Mouse (Mus musculus): ENCODE data around the gene Hs3st5. TPM values are rescaled to one million over a fixed set of nuclear protein-coding genes. Genes with fewer than 3 reads are reported as not detected.
"Not testable (repeated sequence)": the region's sequence is repeated elsewhere in the genome, so short reads cannot be mapped to it uniquely, and the experiment has no call there.

Hs3st5 gene
- total RNA-seq, 1 experiment from 2014 or later = 0.82 TPM

GRCm38 (mm10) chr10:36557673-36558072 is 51.1 kb downstream of the Hs3st5 start:
- no peak for DNase-seq

GRCm38 (mm10) chr10:36558736-36559135 is 52.1 kb downstream of the Hs3st5 start:
- no peak for DNase-seq

GRCm38 (mm10) chr10:36567258-36567657 is 60.6 kb downstream of the Hs3st5 start:
- no peak for DNase-seq

GRCm38 (mm10) chr10:36572540-36572939 is 65.9 kb downstream of the Hs3st5 start:
- no peak for DNase-seq

GRCm38 (mm10) chr10:36578375-36579145 is 71.9 kb downstream of the Hs3st5 start:
- no peak for DNase-seq

- no peak for DNase-seq
Observed at GRCm38 (mm10) chr10:36610400-36610799, 103.8 kb downstream of the Hs3st5 start.

GRCm38 (mm10) chr10:36611415-36611814 is 104.8 kb downstream of the Hs3st5 start:
- not testable (repeated sequence) for DNase-seq

GRCm38 (mm10) chr10:36623037-36623436 is 116.4 kb downstream of the Hs3st5 start:
- DNase-seq = no peak

GRCm38 (mm10) chr10:36627952-36628351 is 121.3 kb downstream of the Hs3st5 start:
- no peak for DNase-seq

- DNase-seq = no peak
Observed at GRCm38 (mm10) chr10:36631746-36632145, 125.1 kb downstream of the Hs3st5 start.

GRCm38 (mm10) chr10:36650653-36651052 is 144.0 kb downstream of the Hs3st5 start:
- DNase-seq = no peak

- DNase-seq = no peak
Observed at GRCm38 (mm10) chr10:36713974-36714373, 207.4 kb downstream of the Hs3st5 start.

- no peak for DNase-seq
Observed at GRCm38 (mm10) chr10:36726239-36726638, 219.6 kb downstream of the Hs3st5 start.

- no peak for DNase-seq
Observed at GRCm38 (mm10) chr10:36729361-36730098, 222.9 kb downstream of the Hs3st5 start.

- no peak for DNase-seq
Observed at GRCm38 (mm10) chr10:36739375-36739774, 232.8 kb downstream of the Hs3st5 start.

GRCm38 (mm10) chr10:36750021-36750420 is 243.4 kb downstream of the Hs3st5 start:
- no peak for DNase-seq

- DNase-seq = no peak
Observed at GRCm38 (mm10) chr10:36754471-36754870, 247.9 kb downstream of the Hs3st5 start.

- no peak for DNase-seq
Observed at GRCm38 (mm10) chr10:36773595-36773994, 267.0 kb downstream of the Hs3st5 start.

GRCm38 (mm10) chr10:36774898-36775297 is 268.3 kb downstream of the Hs3st5 start:
- no peak for DNase-seq

GRCm38 (mm10) chr10:36781641-36782040 is 275.0 kb downstream of the Hs3st5 start:
- DNase-seq = no peak

- DNase-seq = no peak
Observed at GRCm38 (mm10) chr10:36786970-36787369, 280.4 kb downstream of the Hs3st5 start.

- no peak for DNase-seq
Observed at GRCm38 (mm10) chr10:36791771-36792170, 285.2 kb downstream of the Hs3st5 start.

- no peak for DNase-seq
Observed at GRCm38 (mm10) chr10:36795311-36795710, 288.7 kb downstream of the Hs3st5 start.
